Mouse (Mus musculus) natural killer cell, adult 2 months (primary cell): ENCODE results near the gene Misp.

Experiments
- DNase-seq, 2 experiments: peaks; one replicate each; pipeline ENCODE4 v3.0.0; 2022; ENCODE audit warnings: low spot score in 2 of 2

Misp gene

GRCm38 (mm10) chr10:79854801-79855541 is 34.2 kb downstream of the Misp start:
- peak; percentile 70 for DNase-seq

- peak; percentile 60 to 72 for DNase-seq
These were observed 34.9 kb downstream of the Misp start for GRCm38 (mm10) chr10:79855558-79856184.

GRCm38 (mm10) chr10:79856280-79856679 is 35.5 kb downstream of the Misp start:
- DNase-seq, result no peak

- DNase-seq, result peak in 1 of 2 experiments; percentile 54
These were observed 36.1 kb downstream of the Misp start for GRCm38 (mm10) chr10:79856704-79857451.

GRCm38 (mm10) chr10:79857452-79857811 is 36.6 kb downstream of the Misp start:
- peak; percentile 75 to 80 for DNase-seq

- DNase-seq, result no peak
These were observed 37.1 kb downstream of the Misp start for GRCm38 (mm10) chr10:79857894-79858293.

GRCm38 (mm10) chr10:79858416-79859074 is 37.8 kb downstream of the Misp start:
- DNase-seq, result no peak

GRCm38 (mm10) chr10:79859116-79859515 is 38.3 kb downstream of the Misp start:
- DNase-seq, result no peak

GRCm38 (mm10) chr10:79860079-79860911 is 39.5 kb downstream of the Misp start:
- no peak for DNase-seq

- no peak for DNase-seq
These were observed 40.6 kb downstream of the Misp start for GRCm38 (mm10) chr10:79861230-79862048.

GRCm38 (mm10) chr10:79862049-79862788 is 41.4 kb downstream of the Misp start:
- no peak for DNase-seq

- DNase-seq, result no peak
These were observed 42.1 kb downstream of the Misp start for GRCm38 (mm10) chr10:79862925-79863324.

GRCm38 (mm10) chr10:79864351-79865188 is 43.8 kb downstream of the Misp start:
- DNase-seq, result no peak

GRCm38 (mm10) chr10:79865189-79865601 is 44.4 kb downstream of the Misp start:
- DNase-seq, result no peak

GRCm38 (mm10) chr10:79865801-79866295 is 45.1 kb downstream of the Misp start:
- no peak for DNase-seq

GRCm38 (mm10) chr10:79866601-79867000 is 45.8 kb downstream of the Misp start:
- DNase-seq, result no peak

GRCm38 (mm10) chr10:79871845-79872244 is 51.1 kb downstream of the Misp start:
- DNase-seq, result no peak

GRCm38 (mm10) chr10:79872862-79873261 is 52.1 kb downstream of the Misp start:
- no peak for DNase-seq

- DNase-seq, result no peak
These were observed 52.5 kb downstream of the Misp start for GRCm38 (mm10) chr10:79873313-79873712.
